Mouse (Mus musculus) stomach, embryonic 16.5 days (tissue): ENCODE results near the gene Arfgap3. TPM values are rescaled to one million over a fixed set of nuclear protein-coding genes. Genes with fewer than 3 reads are reported as not detected.
A peak's percentile ranks its signal among the peaks of the same experiment; 100 is the strongest.

ENCODE experiments used
- ATAC-seq: fragments of 200-750 bp; cut with Nextera tagmentation; 2 replicates; pipeline ENCODE4 v1.8.0; 2017; ENCODE audit warnings: moderate number of reproducible peaks, moderate TSS enrichment; ENCODE audit not compliant: insufficient read depth, low FRiP score
- H3K27ac ChIP-seq: fragments of 300-500 bp; sonication (generic); 2 replicates; pipeline ENCODE4 v1.5.1; 2014; ENCODE audit warnings: low read length
- H3K27me3 ChIP-seq: fragments of 300-500 bp; sonication (generic); 2 replicates; pipeline ENCODE4 v1.6.1; 2014; ENCODE audit warnings: low read length, control low read depth, mixed read lengths; ENCODE audit not compliant: control insufficient read depth, insufficient read depth
- H3K36me3 ChIP-seq: fragments of 300-500 bp; sonication (generic); 2 replicates; pipeline ENCODE4 v1.6.1; 2014; ENCODE audit warnings: low read length; ENCODE audit not compliant: control insufficient read depth, insufficient read depth
- H3K4me1 ChIP-seq: fragments of 300-500 bp; sonication (generic); 2 replicates; pipeline ENCODE4 v1.6.1; 2014; ENCODE audit warnings: low read length, control low read depth, mixed read lengths; ENCODE audit not compliant: control insufficient read depth, insufficient read depth
- H3K4me2 ChIP-seq: fragments of 300-500 bp; sonication (generic); 2 replicates; pipeline ENCODE4 v1.6.1; 2014; ENCODE audit warnings: low read depth, low read length, mixed read lengths
- H3K4me3 ChIP-seq: fragments of 300-500 bp; sonication (generic); replicated peaks from 2 replicates; pipeline ENCODE4 v1.5.1; 2014; ENCODE audit warnings: mild to moderate bottlenecking, low read length
- H3K9ac ChIP-seq: fragments of 300-500 bp; sonication (generic); 2 replicates; pipeline ENCODE4 v1.6.1; 2014; ENCODE audit warnings: low read length
- H3K9me3 ChIP-seq: fragments of 300-500 bp; sonication (generic); replicated peaks from 2 replicates; pipeline ENCODE4 v1.6.1; 2016; ENCODE audit warnings: low read length, control low read depth; ENCODE audit not compliant: control insufficient read depth
- WGBS: fragments of 180-500 bp; shearing (Covaris S2); extraction: QIAGEN DNeasy Blood & Tissue Kit; methylation state at CpG from one replicate; pipeline ENCODE4 v1.1.7; 2014; 5-methylcytosine and 5-hydroxymethylcytosine counted together
- polyA plus RNA-seq: library from polyadenylated mRNA; unstranded; fragments of >200 nt; fragmentation: Nextera tagmentation; extraction: Ambion mirVana; gene quantifications from 2 replicates; pipeline ENCODE4 v1.2.1, GENCODE M21; 2015

Gene Arfgap3
- polyA plus RNA-seq, 1 experiment from 2014 or later = 79.9 TPM

DNA sequence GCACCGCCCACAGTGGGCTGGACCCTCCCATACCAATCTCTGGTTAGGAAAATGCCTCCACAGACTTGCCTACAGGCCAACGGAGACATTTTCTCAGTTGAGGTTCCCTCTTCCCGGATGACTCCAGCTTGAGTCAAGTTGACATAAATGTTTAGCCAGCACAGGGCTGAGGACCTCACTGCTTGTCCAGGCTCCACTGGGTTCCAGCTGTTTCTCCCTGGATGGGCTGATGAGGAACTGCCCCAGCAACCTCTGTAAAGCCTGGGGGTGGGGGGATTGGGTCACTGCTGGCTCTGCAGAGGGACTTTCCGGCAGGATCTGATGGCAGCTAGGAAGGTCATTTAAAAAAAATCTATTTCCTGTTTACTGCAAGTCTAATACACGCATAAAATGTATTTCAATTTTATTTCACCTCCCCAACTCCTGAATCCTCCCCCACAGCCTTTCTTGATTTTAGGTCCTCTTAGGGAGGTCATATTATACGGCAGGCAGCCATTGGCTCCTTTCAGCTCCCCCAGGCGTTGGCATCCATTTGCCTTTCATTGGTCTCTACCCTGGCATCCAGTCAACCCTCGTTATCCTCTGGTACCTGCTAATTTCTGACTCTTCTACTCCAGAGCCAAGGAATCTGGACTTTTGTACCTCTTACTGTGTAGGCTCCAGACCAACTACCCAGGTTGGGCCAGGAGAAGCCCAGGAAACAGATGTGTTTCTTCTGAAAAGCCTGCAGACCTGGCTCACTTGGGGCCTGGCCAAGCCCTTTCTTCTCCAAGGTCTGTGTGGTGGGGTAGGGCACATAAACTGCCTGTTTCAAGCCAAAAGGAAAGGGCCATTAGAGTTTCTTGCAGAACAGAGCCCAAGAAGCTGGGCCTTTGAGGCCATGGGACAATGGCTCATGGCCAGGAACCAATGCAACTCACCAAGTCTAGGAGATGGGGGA, 56.1 kb downstream of the Arfgap3 start:
- peak overlapping the region; percentile 42 for H3K27ac ChIP-seq

DNA sequence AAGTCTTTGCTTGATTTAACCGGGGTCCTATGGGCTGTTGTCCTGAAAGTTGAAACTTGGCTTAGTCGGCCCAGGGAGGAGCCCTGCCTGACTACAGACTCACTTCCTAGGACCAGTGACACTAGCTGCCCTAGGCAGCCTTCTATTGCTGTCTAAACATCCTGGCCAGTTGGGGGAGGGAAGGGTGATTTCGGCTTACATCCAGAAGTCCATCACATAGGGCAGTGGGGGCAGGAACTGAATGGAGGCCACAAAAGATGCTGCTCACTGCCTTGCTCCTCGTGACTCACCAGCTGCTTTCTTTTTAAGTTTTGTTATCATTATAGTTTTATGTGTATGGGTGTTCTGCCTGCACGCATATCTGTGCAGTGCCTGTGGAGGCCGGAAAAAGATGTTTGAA, 56.9 kb downstream of the Arfgap3 start:
- Histone ChIP-seq H3K9me3 (no peaks in the 10 kb centered on the region), H3K4me3 (no peak overlapping the region), H3K27ac (peak overlapping the region; percentile 42), H3K27me3 (no peaks in the 10 kb centered on the region), H3K9ac (no peak overlapping the region), H3K4me2 (no peak overlapping the region), H3K4me1 (peaks cover 13% of the 10 kb centered on the region), H3K36me3 (0 out of 2 replicates have a peak, but pooled peaks cover 5% of the 10 kb centered on the region)
- ATAC-seq = peak; percentile 35; the same call in 1 of the 2 replicates
- WGBS = 53% methylated on average over 6 of the region's 6 CpGs

More for the DNA sequence above, 56.1 kb downstream of the Arfgap3 start:
- no peaks in the 10 kb centered on the region for H3K9me3 ChIP-seq
- peaks cover 13% of the 10 kb centered on the region for H3K4me1 ChIP-seq
- H3K4me2 ChIP-seq = no peak overlapping the region
- H3K9ac ChIP-seq = no peak overlapping the region
- peak; percentile 14; the same call in 1 of the 2 replicates for ATAC-seq
- H3K4me3 ChIP-seq = no peak overlapping the region
- H3K36me3 ChIP-seq = 0 out of 2 replicates have a peak, but pooled peaks cover 6% of the 10 kb centered on the region
- WGBS = 72% methylated on average over 8 of the region's 8 CpGs
- H3K27me3 ChIP-seq = no peaks in the 10 kb centered on the region

DNA sequence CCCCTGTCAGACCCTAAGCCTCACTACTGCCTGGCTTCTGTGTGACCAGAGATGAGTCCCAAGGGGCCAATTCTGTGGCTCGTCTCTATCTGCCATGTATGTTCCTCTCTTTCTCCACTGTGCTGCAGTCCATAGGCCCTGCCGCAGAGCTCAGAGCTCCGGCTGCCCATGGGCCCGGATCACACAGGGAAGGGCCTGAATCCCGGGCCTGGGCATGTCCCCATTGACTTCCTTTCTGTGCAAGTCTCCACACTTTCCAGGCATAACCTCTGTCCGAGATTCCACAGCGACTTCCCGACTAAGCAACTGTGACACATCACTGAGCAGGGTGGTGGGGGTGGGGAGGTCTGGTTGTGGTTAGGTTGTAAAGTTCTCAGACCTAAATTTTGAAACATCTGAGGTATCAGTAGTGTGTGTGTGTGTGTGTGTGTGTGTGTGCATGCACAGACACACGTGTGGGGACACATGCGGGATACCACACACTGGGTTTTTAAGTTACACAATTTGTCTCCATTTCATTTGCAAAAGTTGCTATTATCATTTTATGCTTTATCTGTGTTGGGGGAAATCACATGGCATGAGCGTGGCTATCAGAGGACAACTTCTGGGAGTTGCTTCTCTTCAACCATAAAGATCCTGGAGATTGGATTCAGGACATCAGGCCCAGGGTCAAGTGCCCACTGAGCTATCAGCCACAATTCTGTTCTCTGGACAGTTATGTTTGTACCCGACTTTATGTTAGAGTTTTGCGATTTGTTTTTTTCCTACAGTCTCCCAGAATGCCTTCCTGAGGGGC, 57.6 kb downstream of the Arfgap3 start:
- Histone ChIP-seq H3K9ac (no peak overlapping the region), H3K36me3 (no peaks in the 10 kb centered on the region), H3K27ac (peak overlapping the region; percentile 42), H3K27me3 (no peaks in the 10 kb centered on the region), H3K4me3 (no peak overlapping the region), H3K4me1 (peaks cover 13% of the 10 kb centered on the region), H3K4me2 (no peak overlapping the region), H3K9me3 (no peaks in the 10 kb centered on the region)
- ATAC-seq = no peak
- 82% methylated on average over 13 of the region's 13 CpGs for WGBS

DNA sequence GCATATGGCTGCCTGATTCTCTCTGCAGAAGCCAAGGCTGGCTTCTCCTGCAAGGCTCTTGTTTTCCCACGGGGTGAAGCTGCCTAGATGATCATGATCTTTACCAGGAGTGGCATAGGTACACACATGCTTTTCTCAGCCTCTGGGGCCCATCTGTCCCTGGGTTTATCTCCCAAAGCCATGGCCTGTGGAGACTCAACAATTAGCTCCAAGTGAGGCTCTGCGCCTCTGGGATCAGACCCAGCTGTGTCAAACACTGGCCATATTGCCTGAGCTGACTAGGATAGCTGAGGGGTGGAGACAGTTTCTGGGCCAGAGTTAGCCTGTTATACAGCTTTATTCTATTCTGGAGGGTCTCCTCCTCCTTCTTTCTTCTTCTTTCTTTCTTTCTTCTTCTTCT, 59.1 kb downstream of the Arfgap3 start:
- no peak overlapping the region for H3K4me3 ChIP-seq
- H3K4me2 ChIP-seq = no peak overlapping the region
- no peak overlapping the region for H3K27ac ChIP-seq
- H3K4me1 ChIP-seq = peaks cover 13% of the 10 kb centered on the region
- H3K9ac ChIP-seq = no peak overlapping the region
- ATAC-seq = no peak
- H3K36me3 ChIP-seq = no peaks in the 10 kb centered on the region
- 84% methylated on average over 2 of the region's 2 CpGs for WGBS
- no peaks in the 10 kb centered on the region for H3K27me3 ChIP-seq
- H3K9me3 ChIP-seq = no peaks in the 10 kb centered on the region

DNA sequence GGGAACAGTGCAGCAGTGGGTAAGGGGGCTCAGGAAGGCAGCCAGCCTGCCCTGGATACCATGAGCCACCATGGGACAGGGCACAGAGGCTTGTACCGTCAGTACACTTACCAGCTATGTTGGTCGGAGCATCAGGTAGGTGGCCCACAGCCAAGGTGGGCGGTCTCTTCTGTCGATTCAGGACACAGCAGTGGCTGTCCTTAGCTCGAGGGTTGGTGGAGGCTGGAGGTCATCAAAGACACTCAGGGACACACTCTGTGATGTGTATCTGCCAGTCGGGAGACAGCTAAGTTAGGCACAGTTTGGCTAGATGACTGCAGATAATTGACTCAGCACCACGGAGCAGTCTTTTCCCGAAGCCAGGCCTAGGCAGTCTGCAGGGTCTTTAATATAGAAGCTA, 65.2 kb downstream of the Arfgap3 start:
- Histone ChIP-seq H3K4me2 (no peak overlapping the region), H3K9me3 (no peaks in the 10 kb centered on the region), H3K27ac (no peak overlapping the region), H3K27me3 (no peaks in the 10 kb centered on the region), H3K9ac (no peak overlapping the region), H3K4me3 (no peak overlapping the region), H3K4me1 (no peaks in the 10 kb centered on the region), H3K36me3 (no peaks in the 10 kb centered on the region)
- no peak for ATAC-seq
- 74% methylated on average over 8 of the region's 8 CpGs for WGBS

DNA sequence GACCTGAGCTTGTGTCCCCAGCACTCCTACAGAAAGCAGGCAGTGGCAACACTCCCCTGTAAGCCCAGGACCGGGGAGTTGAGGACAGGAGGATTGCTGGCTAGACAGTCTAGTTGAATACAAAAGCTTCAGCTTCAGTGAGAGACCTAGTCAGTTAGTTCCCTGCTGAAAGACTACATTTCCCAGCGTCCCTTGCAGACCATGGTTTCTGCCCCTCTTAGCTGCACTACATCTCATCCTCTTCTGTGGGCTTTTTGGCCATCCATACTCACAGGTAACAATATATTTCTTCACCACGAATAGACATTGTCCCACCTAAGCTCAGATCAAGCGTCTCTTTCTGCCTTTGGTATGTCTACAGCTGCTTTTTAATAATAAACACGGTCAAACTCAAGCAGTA, 67.7 kb downstream of the Arfgap3 start:
- no peak overlapping the region for H3K4me2 ChIP-seq
- H3K27ac ChIP-seq = peak overlapping the region; percentile 43; the same call in 1 of the 2 replicates
- no peaks in the 10 kb centered on the region for H3K4me1 ChIP-seq
- H3K9ac ChIP-seq = no peak overlapping the region
- no peaks in the 10 kb centered on the region for H3K27me3 ChIP-seq
- no peak for ATAC-seq
- H3K9me3 ChIP-seq = no peaks in the 10 kb centered on the region
- no peak overlapping the region for H3K4me3 ChIP-seq
- no peaks in the 10 kb centered on the region for H3K36me3 ChIP-seq
- 68% methylated on average over 5 of the region's 5 CpGs for WGBS

DNA sequence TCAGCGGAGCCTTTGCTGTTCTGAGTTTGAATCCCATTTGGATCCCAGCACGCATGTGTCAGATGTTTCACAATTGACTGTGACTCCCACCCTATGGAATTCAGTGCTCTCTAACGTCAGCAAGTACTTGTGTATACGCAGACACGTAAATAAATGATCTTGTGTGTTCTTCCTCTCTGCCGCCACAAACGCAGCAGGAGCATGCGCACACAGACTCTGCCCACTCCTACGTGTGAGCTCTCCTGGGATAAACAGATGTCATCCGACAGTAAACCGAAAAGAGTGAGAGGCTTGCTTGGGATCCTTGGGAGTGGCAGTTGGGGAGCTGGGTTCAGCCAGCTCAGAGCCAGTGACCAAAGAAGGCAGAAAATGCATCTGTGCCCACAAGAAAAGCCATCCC, 68.7 kb downstream of the Arfgap3 start:
- no peaks in the 10 kb centered on the region for H3K36me3 ChIP-seq
- 32% methylated on average over 11 of the region's 11 CpGs for WGBS
- no peaks in the 10 kb centered on the region for H3K27me3 ChIP-seq
- peak overlapping the region; percentile 72 for H3K27ac ChIP-seq
- no peaks in the 10 kb centered on the region for H3K4me1 ChIP-seq
- ATAC-seq = peak; percentile 58; the same call in 1 of the 2 replicates
- no peaks in the 10 kb centered on the region for H3K9me3 ChIP-seq
- no peak overlapping the region; the same call in 1 of the 2 replicates for H3K4me2 ChIP-seq
- no peak overlapping the region for H3K4me3 ChIP-seq
- H3K9ac ChIP-seq = no peak overlapping the region; the same call in 1 of the 2 replicates

DNA sequence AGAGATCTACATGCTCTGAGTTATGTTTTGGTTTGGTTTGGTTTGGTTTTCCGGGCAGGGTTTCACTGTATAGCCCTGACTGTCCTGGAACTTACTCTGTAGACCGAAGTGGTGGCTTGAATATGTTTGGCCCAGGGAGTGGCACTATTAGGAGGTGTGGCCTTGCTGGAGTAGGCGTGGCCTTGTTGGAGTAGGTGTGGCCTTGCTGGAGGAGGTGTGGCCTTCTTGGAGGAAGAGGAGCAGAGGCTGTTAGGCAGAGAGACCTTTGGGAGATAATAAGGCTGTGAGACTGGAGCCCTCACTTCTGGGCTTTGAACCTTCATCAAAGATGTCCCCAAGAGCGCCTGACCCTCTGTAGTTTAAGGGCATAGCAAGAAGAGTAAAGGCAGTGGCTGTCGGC, 71.5 kb downstream of the Arfgap3 start:
- 83% methylated on average over 5 of the region's 5 CpGs for WGBS
- Histone ChIP-seq H3K4me2 (no peak overlapping the region), H3K4me3 (no peak overlapping the region), H3K36me3 (no peaks in the 10 kb centered on the region), H3K27me3 (no peaks in the 10 kb centered on the region), H3K9ac (no peak overlapping the region), H3K9me3 (no peaks in the 10 kb centered on the region), H3K27ac (no peak overlapping the region), H3K4me1 (no peaks in the 10 kb centered on the region)
- no peak for ATAC-seq

DNA sequence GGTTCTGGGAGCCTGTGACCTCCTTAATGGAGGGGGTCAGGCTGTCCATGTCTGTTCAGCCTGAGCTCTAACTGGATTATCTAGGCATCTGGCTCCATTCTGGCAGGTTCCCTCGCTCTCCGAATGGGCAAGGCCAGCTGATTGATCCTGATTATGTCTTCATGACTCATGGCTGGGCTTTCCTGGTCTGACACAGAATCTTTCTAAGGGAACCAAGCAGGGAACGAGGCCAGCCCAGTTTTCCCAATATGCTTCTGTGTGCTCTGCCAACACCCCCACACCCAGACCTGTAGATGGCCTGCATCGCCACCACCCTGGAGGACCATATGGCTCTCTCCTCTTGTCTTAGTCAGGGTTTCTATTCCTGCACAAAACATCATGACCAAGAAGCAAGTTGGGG, 72.6 kb downstream of the Arfgap3 start:
- H3K9me3 ChIP-seq = no peaks in the 10 kb centered on the region
- 70% methylated on average over 4 of the region's 4 CpGs for WGBS
- H3K4me2 ChIP-seq = no peak overlapping the region
- ATAC-seq = no peak
- H3K4me3 ChIP-seq = no peak overlapping the region
- no peaks in the 10 kb centered on the region for H3K4me1 ChIP-seq
- H3K36me3 ChIP-seq = no peaks in the 10 kb centered on the region
- H3K27me3 ChIP-seq = no peaks in the 10 kb centered on the region
- no peak overlapping the region for H3K27ac ChIP-seq
- no peak overlapping the region for H3K9ac ChIP-seq
